Mouse (Mus musculus) spleen, adult 2 months (tissue): ENCODE measurements around the gene Ube2d1.

Experiments used
- CTCF ChIP-seq: fragments of 200-500 bp; IDR thresholded peaks from 2 replicates; pipeline ENCODE4 v1.5.1; 2011; ENCODE audit warnings: mild to moderate bottlenecking, inconsistent platforms; ENCODE audit not compliant: insufficient read depth, insufficient read length, insufficient replicate concordance; ENCODE audit errors: extremely low read depth
- POLR2A ChIP-seq: fragments of 200-500 bp; IDR thresholded peaks from 2 replicates; pipeline ENCODE4 v1.6.1; 2011; ENCODE audit warnings: low read depth, low read length, inconsistent platforms

- TF ChIP-seq POLR2A (no peak), CTCF (no peak)
Observed at GRCm38 (mm10) chr10:71331908-71332307, 46.8 kb upstream of the Ube2d1 start.
